7 mouse cellular contexts compared by ENCODE assay signal in the genomic region with DNA sequence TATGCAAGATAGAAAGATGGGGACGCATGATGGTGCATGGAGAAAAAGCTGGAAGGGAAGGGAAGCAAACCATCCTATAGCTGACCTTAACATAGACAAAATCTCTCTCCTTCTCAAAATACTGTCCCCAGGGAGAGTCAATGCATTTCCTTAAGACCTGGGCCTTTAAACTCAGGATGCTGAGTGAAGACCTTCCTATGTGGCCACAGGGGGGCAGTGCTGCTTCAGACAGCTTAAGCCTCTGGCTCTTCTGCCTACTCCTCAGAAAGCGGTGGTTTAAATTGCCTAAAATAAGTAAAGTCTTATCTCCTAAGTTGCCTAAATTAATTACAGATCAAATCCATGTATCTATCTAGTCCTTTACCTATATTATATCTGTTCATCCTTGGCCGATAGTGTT.
A peak's percentile ranks its signal among the peaks of the same experiment; 100 is the strongest.
DNase-seq lines count a peak whose midpoint lies in the region; ATAC-seq and TF ChIP-seq lines count a peak whose summit lies in the region.
"Not testable (repeated sequence)": the region's sequence is repeated elsewhere in the genome, so short reads cannot be mapped to it uniquely, and the experiment has no call there.

No protein-coding gene starts in this region.

- not testable (repeated sequence) for H3K4me3 ChIP-seq in thymus, adult 2 months (ENCODE audit: control insufficient read depth, insufficient read depth, low read length)

- DNase-seq in layer of hippocampus, adult 11-12 months (ENCODE audit: low spot score): peak; percentile 1
- peak; percentile 3 for DNase-seq in thymus, adult 2 months
- DNase-seq in thymus, postnatal 36 days: peak; percentile 4 to 11

- TF ChIP-seq POLR2A in thymus, adult 2 months (IDR thresholded peaks at IDR 0.05; ENCODE audit: control insufficient read depth, extremely low read depth, insufficient read depth, low read length, poor library complexity): not testable (repeated sequence)

- not testable (repeated sequence) for H3K4me1 ChIP-seq in thymus, adult 2 months (replicated peaks; ENCODE audit: control insufficient read depth, insufficient read depth, low read length)

- not testable (repeated sequence) for H3K27me3 ChIP-seq in thymus, adult 2 months (ENCODE audit: control insufficient read depth, insufficient read depth, low read length)

- TF ChIP-seq CTCF in thymus, adult 2 months (IDR thresholded peaks at IDR 0.05; ENCODE audit: borderline replicate concordance, control insufficient read depth, extremely low read depth, insufficient read depth, low read length, poor library complexity): not testable (repeated sequence)

- 57% methylated on average over 1 of the region's 3 CpGs for WGBS in thymus, adult 2 months

- H3K36me3 ChIP-seq in thymus, adult 2 months (ENCODE audit: control insufficient read depth, insufficient read depth, low read length): not testable (repeated sequence)

- not testable (repeated sequence) for H3K27ac ChIP-seq in thymus, adult 2 months (ENCODE audit: control insufficient read depth, insufficient read depth, low read length)

- ATAC-seq in CD4-positive, CD25-positive, alpha-beta regulatory T cell, adult 4 months: peak; percentile 79
- ATAC-seq in common myeloid progenitor, adult 5-6 weeks (replicated peaks; ENCODE audit: low read depth, poor library complexity, severe bottlenecking): peak; percentile 92
- ATAC-seq in inflammation-experienced regulatory T-cells, adult 6 months: peak; percentile 50
- peak; percentile 69 for ATAC-seq in megakaryocyte, adult 5-6 weeks (ENCODE audit: poor library complexity, severe bottlenecking)
